ENCODE assay signal across 8 mouse cellular contexts in genomic region chr11:112781035-112781911, GRCm38 (mm10). TPM values are rescaled to one million over a fixed set of nuclear protein-coding genes. Genes with fewer than 3 reads are reported as not detected.
A peak's percentile ranks its signal among the peaks of the same experiment; 100 is the strongest.
DNase-seq lines count a peak whose midpoint lies in the region; ATAC-seq lines count a peak whose summit lies in the region.

No protein-coding gene starts in this region.

- peak overlapping the region; percentile 95 for H3K27ac ChIP-seq in embryonic facial prominence, embryonic 13.5 days
- H3K27ac ChIP-seq in heart, embryonic 12.5 days (ENCODE audit: poor library complexity, severe bottlenecking), result peak overlapping the region; percentile 44
- H3K27ac ChIP-seq in liver, embryonic 12.5 days, result no peak overlapping the region
- H3K27ac ChIP-seq in neural tube, embryonic 13.5 days (replicated peaks), result peak overlapping the region; percentile 75

- peak; percentile 7 for DNase-seq in cerebellum, adult 9-10 months
- DNase-seq in cerebellum, adult 11-12 months, result no peak
- peak; percentile 55 for DNase-seq in kidney, postnatal 10 days
- DNase-seq in T-cell, adult 2 months (ENCODE audit: low spot score), result no peak

- H3K9ac ChIP-seq in embryonic facial prominence, embryonic 13.5 days, result peak overlapping the region; percentile 67
- peak overlapping the region; percentile 75 for H3K9ac ChIP-seq in heart, embryonic 12.5 days
- H3K9ac ChIP-seq in liver, embryonic 12.5 days, result no peak overlapping the region
- peak overlapping the region; percentile 58 for H3K9ac ChIP-seq in neural tube, embryonic 13.5 days

- H3K4me3 ChIP-seq in embryonic facial prominence, embryonic 13.5 days, result peak overlapping the region; percentile 74
- peak overlapping the region; percentile 61 for H3K4me3 ChIP-seq in heart, embryonic 12.5 days
- H3K4me3 ChIP-seq in liver, embryonic 12.5 days, result peak overlapping the region; percentile 45
- H3K4me3 ChIP-seq in neural tube, embryonic 13.5 days, result peak overlapping the region; percentile 74

- peaks cover 50% of the 10 kb centered on the region for H3K4me1 ChIP-seq in embryonic facial prominence, embryonic 13.5 days
- H3K4me1 ChIP-seq in heart, embryonic 12.5 days (replicated peaks), result peaks cover 45% of the 10 kb centered on the region
- H3K4me1 ChIP-seq in liver, embryonic 12.5 days, result peaks cover 9% of the 10 kb centered on the region
- H3K4me1 ChIP-seq in neural tube, embryonic 13.5 days (replicated peaks), result peaks cover 62% of the 10 kb centered on the region

- peak overlapping the region; percentile 86 for H3K4me2 ChIP-seq in embryonic facial prominence, embryonic 13.5 days
- H3K4me2 ChIP-seq in heart, embryonic 12.5 days, result peak overlapping the region; percentile 87
- H3K4me2 ChIP-seq in liver, embryonic 12.5 days, result peak overlapping the region; percentile 60
- peak overlapping the region; percentile 92 for H3K4me2 ChIP-seq in neural tube, embryonic 13.5 days

- H3K27me3 ChIP-seq in embryonic facial prominence, embryonic 13.5 days, result peaks cover 48% of the 10 kb centered on the region
- H3K27me3 ChIP-seq in heart, embryonic 12.5 days (replicated peaks), result peaks cover 59% of the 10 kb centered on the region
- peaks cover 94% of the 10 kb centered on the region for H3K27me3 ChIP-seq in liver, embryonic 12.5 days (replicated peaks)
- peaks cover 44% of the 10 kb centered on the region for H3K27me3 ChIP-seq in neural tube, embryonic 13.5 days

- peak; percentile 26; the same call in 1 of the 2 replicates for ATAC-seq in embryonic facial prominence, embryonic 13.5 days (ENCODE audit: insufficient number of reproducible peaks, insufficient read depth, low FRiP score, low TSS enrichment, low read depth)
- peak; percentile 2; the same call in 1 of the 2 replicates for ATAC-seq in heart, embryonic 12.5 days (ENCODE audit: insufficient number of reproducible peaks, low FRiP score)
- ATAC-seq in liver, embryonic 12.5 days, result no peak
- ATAC-seq in neural tube, embryonic 13.5 days (ENCODE audit: low read depth), result peak; percentile 54

- no peaks in the 10 kb centered on the region for H3K36me3 ChIP-seq in embryonic facial prominence, embryonic 13.5 days
- H3K36me3 ChIP-seq in heart, embryonic 12.5 days, result no peaks in the 10 kb centered on the region
- no peaks in the 10 kb centered on the region for H3K36me3 ChIP-seq in liver, embryonic 12.5 days
- H3K36me3 ChIP-seq in neural tube, embryonic 13.5 days, result no peaks in the 10 kb centered on the region

- H3K9me3 ChIP-seq in embryonic facial prominence, embryonic 13.5 days, result no peaks in the 10 kb centered on the region
- no peaks in the 10 kb centered on the region for H3K9me3 ChIP-seq in heart, embryonic 12.5 days (replicated peaks)
- no peaks in the 10 kb centered on the region for H3K9me3 ChIP-seq in liver, embryonic 12.5 days (replicated peaks)
- no peaks in the 10 kb centered on the region for H3K9me3 ChIP-seq in neural tube, embryonic 13.5 days

- WGBS in embryonic facial prominence, embryonic 13.5 days, result under 1% methylated on average over 48 of the region's 49 CpGs
- under 1% methylated on average over 49 of the region's 49 CpGs for WGBS in heart, embryonic 12.5 days
- 2% methylated on average over 48 of the region's 49 CpGs for WGBS in liver, embryonic 12.5 days (ENCODE audit: insufficient replicate concordance)
- under 1% methylated on average over 49 of the region's 49 CpGs for WGBS in neural tube, embryonic 13.5 days

RNA-seq across cellular contexts. Expression of gene Sox9, which starts 0.8 kb away (rescaled TPM):
- 108 and 155 TPM in 2 replicates for polyA plus RNA-seq in embryonic facial prominence, embryonic 13.5 days (2015; fragmentation: Nextera tagmentation; extraction: Ambion mirVana)
- 57.9 and 58.6 TPM in 2 replicates for polyA plus RNA-seq in heart, embryonic 12.5 days (2016; fragmentation: Nextera tagmentation; extraction: Ambion mirVana)
- 2.4 and 2.7 TPM in 2 replicates for polyA plus RNA-seq in liver, embryonic 12.5 days (2016; fragmentation: Nextera tagmentation; extraction: Ambion mirVana)
- 49.0 and 72.8 TPM in 2 replicates for polyA plus RNA-seq in neural tube, embryonic 13.5 days (2015; fragmentation: Nextera tagmentation; extraction: Ambion mirVana)

Comparison
In these comparisons a context has a peak if more than half of its experiments do, and no peak if none do; other contexts are left out.
1. DNase-seq: peak in cerebellum, adult 9-10 months (single experiment) and kidney, postnatal 10 days (single experiment); none in cerebellum, adult 11-12 months (single experiment) and T-cell, adult 2 months (single experiment).
2. RNA of gene Sox9, which starts 0.8 kb away (polyA plus RNA-seq): 108 to 155 TPM in embryonic facial prominence, embryonic 13.5 days, 57.9 to 58.6 TPM in heart, embryonic 12.5 days and 49.0 to 72.8 TPM in neural tube, embryonic 13.5 days; 2.4 to 2.7 TPM in liver, embryonic 12.5 days; every median in the first group is over 10 times any median in the second.
3. Peak in every context shown above with its lines, with median percentiles within 50 percentile points of each other: H3K4me2 ChIP-seq and H3K4me3 ChIP-seq.